Mouse (Mus musculus) small intestine, adult 2 months (tissue): ENCODE results near the gene Ttn.

Experiments
- CTCF ChIP-seq: fragments of 200-500 bp; IDR thresholded peaks from 2 replicates; pipeline ENCODE4 v1.5.1; 2012; ENCODE audit warnings: low read depth, mild to moderate bottlenecking, control low read depth, inconsistent platforms, low read length, moderate library complexity, mixed read lengths; ENCODE audit not compliant: insufficient replicate concordance, insufficient read length; ENCODE audit errors: extremely low read depth
- POLR2A ChIP-seq: fragments of 200-500 bp; IDR thresholded peaks from 2 replicates; pipeline ENCODE4 v1.6.1; 2012; ENCODE audit warnings: low read depth, mild to moderate bottlenecking, control low read depth, inconsistent platforms, low read length, moderate library complexity

- TF ChIP-seq POLR2A (no peak), CTCF (no peak)
These were observed 327.7 kb downstream of the Ttn start for GRCm38 (mm10) chr2:76654646-76655045.
